Mouse (Mus musculus) lung, adult 2 months (tissue): ENCODE data around the gene Nhlrc2.

Source experiments
- CTCF ChIP-seq: fragments of 200-500 bp; IDR thresholded peaks from 2 replicates; pipeline ENCODE4 v1.5.1; 2011; ENCODE audit warnings: mild to moderate bottlenecking, low read length, control low read depth; ENCODE audit not compliant: insufficient read depth
- POLR2A ChIP-seq: fragments of 200-500 bp; IDR thresholded peaks from 2 replicates; pipeline ENCODE4 v1.6.1; 2011; ENCODE audit warnings: low read depth, mild to moderate bottlenecking, control low read depth, low read length, borderline replicate concordance; ENCODE audit errors: extremely low read depth

DNA sequence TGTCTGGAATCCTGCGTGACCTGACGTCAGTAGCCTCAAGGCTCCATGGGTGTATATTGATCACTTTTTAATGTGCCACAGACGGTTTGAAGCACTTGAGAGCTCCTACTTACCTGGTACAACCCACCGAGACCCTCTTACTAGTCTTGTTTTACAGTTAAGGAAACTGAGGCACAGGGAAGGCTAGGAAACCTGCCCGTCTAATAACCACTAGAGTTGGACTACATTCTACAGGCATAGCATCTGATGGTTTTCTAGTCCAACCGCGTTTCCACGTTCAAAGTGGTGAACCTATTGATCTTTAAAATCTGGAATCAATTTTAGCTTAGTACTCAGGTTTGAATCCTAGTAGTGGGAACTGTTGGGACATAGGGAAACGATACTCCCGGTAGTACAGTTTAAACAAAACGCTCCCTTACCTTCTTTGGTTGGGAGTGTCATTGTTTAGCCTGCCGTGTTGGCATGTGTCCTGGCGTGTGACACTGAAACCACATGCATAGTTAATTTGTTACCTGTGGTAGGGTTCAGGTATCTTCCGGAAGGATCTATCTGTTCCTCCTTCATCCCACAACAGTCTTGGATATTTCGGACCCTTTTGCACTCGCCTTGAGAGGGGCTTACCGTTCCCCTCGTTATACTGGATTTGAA lies 1.1 kb downstream of the Nhlrc2 start:
- TF ChIP-seq CTCF: no peak
- no peak for TF ChIP-seq POLR2A
